Comparison of ENCODE assay signal across 8 mouse cellular contexts in genomic region chr2:172773176-172773575, GRCm38 (mm10).
DNase-seq lines count a peak whose midpoint lies in the region; ATAC-seq and TF ChIP-seq lines count a peak whose summit lies in the region.

No protein-coding gene starts in this region.

- H3K4me3 ChIP-seq in midbrain, embryonic 11.5 days (ENCODE audit: low read depth, low read length): no peak overlapping the region
- H3K4me3 ChIP-seq in midbrain, embryonic 16.5 days (ENCODE audit: low read depth, low read length): no peak overlapping the region
- H3K4me3 ChIP-seq in forebrain, embryonic 16.5 days (replicated peaks; ENCODE audit: low read length): no peak overlapping the region
- no peak overlapping the region for H3K4me3 ChIP-seq in kidney, embryonic 16.5 days (ENCODE audit: low read length)
- H3K4me3 ChIP-seq in lung, adult 2 months (replicated peaks; ENCODE audit: extremely low read depth, low read depth, low read length): no peak overlapping the region

- peak; percentile 79 for TF ChIP-seq CTCF in lung, adult 2 months (IDR thresholded peaks at IDR 0.05; ENCODE audit: insufficient read depth, low read length)

- H3K4me1 ChIP-seq in midbrain, embryonic 11.5 days (ENCODE audit: control insufficient read depth, insufficient read depth, low read length): no peaks in the 10 kb centered on the region
- no peaks in the 10 kb centered on the region for H3K4me1 ChIP-seq in midbrain, embryonic 16.5 days (ENCODE audit: control insufficient read depth, insufficient read depth, low read length)
- no peaks in the 10 kb centered on the region for H3K4me1 ChIP-seq in forebrain, embryonic 16.5 days (replicated peaks; ENCODE audit: control insufficient read depth, insufficient read depth, low read length)
- H3K4me1 ChIP-seq in kidney, embryonic 16.5 days (ENCODE audit: insufficient read depth, low read length): no peaks in the 10 kb centered on the region
- H3K4me1 ChIP-seq in lung, adult 2 months (ENCODE audit: control insufficient read depth, insufficient read depth, low read length): no peaks in the 10 kb centered on the region

- peak; percentile 45 for ATAC-seq in midbrain, embryonic 11.5 days (ENCODE audit: low FRiP score)
- ATAC-seq in midbrain, embryonic 16.5 days: no peak
- peak; percentile 28; the same call in 1 of the 2 replicates for ATAC-seq in forebrain, embryonic 16.5 days
- ATAC-seq in kidney, embryonic 16.5 days (ENCODE audit: low FRiP score, low TSS enrichment): 0 out of 2 replicates have a peak, but pooled peaks have one; percentile 16
- ATAC-seq in inflammation-experienced regulatory T-cells, adult 6 months: no peak

- TF ChIP-seq POLR2A in lung, adult 2 months (IDR thresholded peaks at IDR 0.05; ENCODE audit: borderline replicate concordance, extremely low read depth, low read depth, low read length): no peak

- DNase-seq in midbrain, embryonic 11.5 days (ENCODE audit: low spot score, missing footprints): peak; percentile 98
- peak; percentile 47 for DNase-seq in brain, adult 2 months (ENCODE audit: low read depth, low spot score)
- peak; percentile 67 for DNase-seq in lung, adult 2 months
- peak; percentile 29 for DNase-seq in right cerebral cortex, postnatal 25 days

- H3K27me3 ChIP-seq in midbrain, embryonic 11.5 days (ENCODE audit: control insufficient read depth, insufficient read depth, low read length): peaks cover 3% of the 10 kb centered on the region; the same call in 1 of the 2 replicates
- peaks cover 3% of the 10 kb centered on the region for H3K27me3 ChIP-seq in midbrain, embryonic 16.5 days (ENCODE audit: control insufficient read depth, insufficient read depth, low read depth, low read length)
- no peaks in the 10 kb centered on the region for H3K27me3 ChIP-seq in forebrain, embryonic 16.5 days (replicated peaks; ENCODE audit: control insufficient read depth, insufficient read depth, low read length)
- H3K27me3 ChIP-seq in kidney, embryonic 16.5 days (ENCODE audit: insufficient read depth, low read length): no peaks in the 10 kb centered on the region

- H3K9me3 ChIP-seq in midbrain, embryonic 11.5 days (ENCODE audit: control insufficient read depth, low read length): no peaks in the 10 kb centered on the region
- H3K9me3 ChIP-seq in midbrain, embryonic 16.5 days (replicated peaks; ENCODE audit: control insufficient read depth, low read length, poor library complexity, severe bottlenecking): no peaks in the 10 kb centered on the region
- peaks cover 3% of the 10 kb centered on the region; the same call in 1 of the 2 replicates for H3K9me3 ChIP-seq in forebrain, embryonic 16.5 days (ENCODE audit: control insufficient read depth, low read length)
- H3K9me3 ChIP-seq in kidney, embryonic 16.5 days (ENCODE audit: low read length): peaks cover 7% of the 10 kb centered on the region; the same call in 1 of the 2 replicates

- H3K4me2 ChIP-seq in midbrain, embryonic 11.5 days: no peak overlapping the region
- H3K4me2 ChIP-seq in midbrain, embryonic 16.5 days (ENCODE audit: low read length): no peak overlapping the region
- no peak overlapping the region for H3K4me2 ChIP-seq in forebrain, embryonic 16.5 days (ENCODE audit: low read length)
- no peak overlapping the region for H3K4me2 ChIP-seq in kidney, embryonic 16.5 days (replicated peaks; ENCODE audit: low read depth, low read length)

- no peaks in the 10 kb centered on the region for H3K36me3 ChIP-seq in midbrain, embryonic 11.5 days (ENCODE audit: control insufficient read depth, insufficient read depth, low read length)
- H3K36me3 ChIP-seq in midbrain, embryonic 16.5 days (ENCODE audit: control insufficient read depth, insufficient read depth, low read length): no peaks in the 10 kb centered on the region
- H3K36me3 ChIP-seq in forebrain, embryonic 16.5 days (ENCODE audit: control insufficient read depth, insufficient read depth): no peaks in the 10 kb centered on the region
- H3K36me3 ChIP-seq in kidney, embryonic 16.5 days (ENCODE audit: insufficient read depth, low read length): no peaks in the 10 kb centered on the region

- no peak overlapping the region for H3K9ac ChIP-seq in midbrain, embryonic 11.5 days (ENCODE audit: low read length)
- H3K9ac ChIP-seq in midbrain, embryonic 16.5 days (ENCODE audit: low read depth, low read length): no peak overlapping the region
- H3K9ac ChIP-seq in forebrain, embryonic 16.5 days (replicated peaks; ENCODE audit: low read depth, low read length): no peak overlapping the region
- no peak overlapping the region for H3K9ac ChIP-seq in kidney, embryonic 16.5 days (replicated peaks; ENCODE audit: low read length)

- no peak overlapping the region for H3K27ac ChIP-seq in midbrain, embryonic 11.5 days (ENCODE audit: low read depth, low read length)
- no peak overlapping the region for H3K27ac ChIP-seq in midbrain, embryonic 16.5 days (ENCODE audit: low read length)
- H3K27ac ChIP-seq in forebrain, embryonic 16.5 days (ENCODE audit: low read length): no peak overlapping the region
- H3K27ac ChIP-seq in kidney, embryonic 16.5 days (ENCODE audit: low read length): no peak overlapping the region

- 0% methylated on average over 2 of the region's 2 CpGs for WGBS in midbrain, embryonic 11.5 days
- WGBS in midbrain, embryonic 16.5 days: 0% methylated on average over 2 of the region's 2 CpGs
- 0% methylated on average over 2 of the region's 2 CpGs for WGBS in forebrain, embryonic 16.5 days
- 0% methylated on average over 2 of the region's 2 CpGs for WGBS in kidney, embryonic 16.5 days
- WGBS in lung, adult 2 months: 0% methylated on average over 2 of the region's 2 CpGs

Comparison
In these comparisons a context has a peak if more than half of its experiments do, and no peak if none do; other contexts are left out.
1. ATAC-seq: peak in midbrain, embryonic 11.5 days (single experiment), forebrain, embryonic 16.5 days (single experiment) and kidney, embryonic 16.5 days (single experiment); none in midbrain, embryonic 16.5 days (single experiment) and inflammation-experienced regulatory T-cells, adult 6 months (single experiment).
2. DNase-seq: peak in every context shown above with its lines; median percentile 98 in midbrain, embryonic 11.5 days; 67 in lung, adult 2 months; 47 in brain, adult 2 months; 29 in right cerebral cortex, postnatal 25 days.